Mouse (Mus musculus): ENCODE data around the gene Btbd6.

Btbd6 gene

DNA sequence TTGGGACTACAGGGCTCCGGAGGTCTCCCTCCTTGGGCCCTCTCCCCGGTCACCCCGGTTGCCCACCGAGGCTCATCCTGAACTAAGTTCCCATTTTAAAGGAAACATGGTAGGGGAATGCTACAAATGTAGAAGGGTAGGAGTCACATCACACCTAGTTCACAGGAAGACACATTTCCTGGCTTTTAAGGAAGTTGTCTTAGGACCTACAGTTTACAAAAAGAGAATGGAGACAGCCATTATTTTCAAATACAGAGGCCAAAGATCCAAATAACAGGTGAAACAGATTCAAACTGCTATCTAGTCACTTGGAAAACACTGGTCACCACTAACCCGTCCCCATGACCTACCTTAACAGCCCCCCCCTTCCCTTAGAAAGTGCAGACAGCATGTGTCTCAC is 36.2 kb downstream of the Btbd6 start:
- DNase-seq: no peak

DNA sequence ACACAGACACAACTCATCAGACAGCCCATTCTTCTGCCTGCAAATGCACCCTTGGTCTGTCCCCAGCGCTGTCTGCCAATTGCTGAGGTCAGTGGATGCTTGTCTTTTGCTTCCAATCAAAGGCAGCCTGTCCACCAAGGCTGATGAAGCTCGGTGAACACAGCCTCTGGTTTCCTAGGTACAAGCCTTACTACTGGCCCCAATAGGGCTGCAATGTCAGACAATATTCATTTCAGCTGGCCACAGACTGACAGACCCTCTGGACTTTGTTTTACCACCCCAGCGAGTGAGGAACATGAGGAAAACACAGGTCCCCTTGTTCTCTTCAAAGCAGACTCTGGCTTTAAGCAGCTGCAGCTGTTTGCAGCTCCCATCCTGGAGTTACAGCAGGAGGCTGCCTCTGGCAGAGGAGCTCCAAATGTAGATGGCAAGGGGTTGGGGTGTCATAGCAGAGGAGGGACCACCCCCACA is 36.8 kb downstream of the Btbd6 start:
- DNase-seq: peak; percentile 56 to 61

DNA sequence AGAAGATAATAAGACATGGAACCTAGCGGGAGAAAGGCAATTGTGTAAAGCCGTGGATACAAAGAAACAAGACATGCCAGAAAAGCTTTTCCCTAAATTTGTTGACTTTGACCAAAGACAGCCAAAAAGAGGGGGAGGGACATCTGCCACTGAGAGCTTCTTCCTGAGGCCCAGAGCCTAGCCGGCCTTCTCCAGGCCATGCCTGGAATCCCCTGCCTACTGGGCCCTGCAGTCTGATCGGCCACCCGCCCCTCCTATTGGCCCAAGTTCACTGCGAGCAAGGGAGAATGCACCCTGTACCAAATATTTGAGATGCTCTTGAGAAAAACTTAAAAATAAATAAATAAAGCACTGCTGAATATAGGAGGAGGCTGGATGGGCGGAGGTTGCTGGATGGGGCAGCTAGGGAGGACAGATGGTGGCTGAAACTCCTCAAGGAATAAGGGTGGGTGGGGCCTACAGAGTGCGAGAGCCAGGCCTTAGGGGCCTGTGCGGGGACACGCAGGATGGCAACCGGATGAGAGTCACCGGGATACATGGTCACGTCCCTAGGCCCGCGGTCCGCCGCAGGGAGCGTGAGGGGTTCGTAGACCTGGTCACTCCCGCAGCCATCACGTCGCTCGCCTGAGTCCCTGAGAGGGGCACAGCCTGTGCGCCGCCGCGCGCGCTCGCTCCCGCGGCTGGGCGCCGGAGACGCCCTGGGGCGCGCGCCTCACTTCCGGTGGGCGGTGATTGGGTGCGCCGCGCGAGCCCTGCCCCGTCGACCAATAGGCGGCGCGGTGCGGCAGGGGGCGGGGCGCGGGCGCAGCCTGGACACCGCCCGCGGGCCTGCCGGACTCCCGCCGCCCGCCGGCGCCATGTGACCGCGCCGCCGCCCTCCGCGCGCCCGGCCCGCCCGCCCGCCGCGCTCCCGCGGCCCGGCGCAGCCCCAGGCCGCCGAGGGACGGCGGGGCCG is 37.6 kb downstream of the Btbd6 start, which contains the start of gene Pacs2:
Gene Pacs2, plus strand, starts transcription at position 905 of the 955 bp plus-strand sequence.
- peak; percentile 95 to 97 for DNase-seq

DNA sequence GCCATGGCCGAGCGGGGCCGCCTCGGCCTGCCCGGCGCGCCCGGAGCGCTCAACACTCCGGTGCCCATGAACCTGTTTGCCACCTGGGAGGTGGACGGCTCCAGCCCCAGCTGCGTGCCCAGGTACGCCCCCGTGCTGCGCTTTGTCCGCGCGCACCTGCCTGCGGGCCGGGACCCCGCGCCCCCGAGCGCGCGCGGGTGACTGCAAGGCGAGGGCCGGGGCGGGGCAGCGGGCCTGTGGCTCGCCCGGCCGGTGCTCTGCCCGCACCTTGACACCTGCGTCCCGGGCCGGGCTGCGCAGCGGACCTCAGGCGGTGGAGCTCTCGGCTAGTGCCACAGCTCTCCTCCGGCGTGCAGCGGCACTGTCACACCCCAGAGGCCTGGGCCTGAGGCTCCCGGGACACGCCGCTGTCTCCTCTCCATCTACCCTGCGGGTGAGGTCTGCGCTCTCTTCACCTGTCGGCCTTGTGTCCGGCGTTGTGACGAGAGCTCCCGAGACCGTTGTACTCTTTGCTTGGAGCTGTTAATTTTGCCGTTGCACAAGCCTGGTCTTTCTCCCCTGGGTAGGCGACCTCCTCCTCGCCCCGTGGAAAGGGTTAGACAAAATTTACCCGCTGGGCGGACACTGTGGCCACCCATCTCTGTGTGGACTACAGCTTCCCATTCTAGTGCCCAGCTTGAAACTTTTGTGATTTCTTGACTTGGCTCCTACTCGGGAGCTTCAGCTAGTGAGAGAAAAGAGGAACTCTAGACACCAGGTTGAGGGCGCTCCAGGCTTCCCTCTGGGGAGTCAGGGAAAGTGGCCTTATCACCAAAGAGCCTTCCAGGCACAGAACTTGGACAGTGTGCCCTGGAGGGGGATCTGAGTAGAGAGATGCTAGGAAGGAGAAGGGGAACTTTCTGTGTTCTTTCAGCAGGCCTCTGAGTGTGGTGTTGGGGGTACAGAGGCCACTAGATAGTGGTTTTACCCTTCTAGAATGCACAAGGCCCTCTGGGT is 38.6 kb downstream of the Btbd6 start:
- DNase-seq: peak; percentile 47 to 65

DNA sequence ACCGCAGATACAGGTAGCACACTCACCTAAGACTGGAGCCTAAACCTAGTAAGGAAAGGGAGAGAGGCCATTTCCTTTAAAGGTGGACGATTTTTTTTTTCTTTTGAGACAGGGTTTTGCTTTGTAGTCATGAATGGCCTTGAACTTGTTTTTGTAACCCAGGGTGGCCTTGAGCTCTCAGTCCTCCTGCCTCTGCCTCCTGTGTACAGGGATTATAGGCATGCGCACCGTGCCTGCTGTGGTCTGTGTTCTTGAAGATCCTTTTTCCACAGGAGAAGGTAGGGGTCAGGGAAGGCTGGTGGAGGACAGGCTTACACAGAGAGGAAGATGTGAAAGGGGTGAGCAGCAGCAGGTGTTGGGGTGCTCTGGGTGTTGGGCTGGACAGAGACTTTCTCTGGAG is 39.7 kb downstream of the Btbd6 start:
- DNase-seq: no peak

DNA sequence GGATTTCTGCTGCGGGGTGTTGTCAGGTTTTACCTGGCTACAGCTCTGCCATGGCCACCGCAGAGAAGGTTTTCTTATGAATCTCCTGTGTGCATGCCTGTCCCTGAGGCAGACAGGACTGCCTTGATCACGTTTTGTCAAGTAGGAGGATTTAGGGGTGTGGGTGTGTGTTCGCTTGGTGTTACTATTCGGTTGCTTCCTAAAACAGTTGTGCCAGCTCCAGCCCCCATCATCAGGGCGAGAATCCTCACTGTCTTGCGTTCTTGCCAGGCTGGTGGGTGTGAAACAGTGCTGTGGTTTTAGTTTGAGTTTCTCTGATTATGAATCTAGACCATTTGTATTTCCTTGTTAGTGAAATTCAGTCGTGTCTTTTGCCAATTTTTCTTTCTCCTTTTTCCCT is 40.7 kb downstream of the Btbd6 start:
- no peak for DNase-seq

DNA sequence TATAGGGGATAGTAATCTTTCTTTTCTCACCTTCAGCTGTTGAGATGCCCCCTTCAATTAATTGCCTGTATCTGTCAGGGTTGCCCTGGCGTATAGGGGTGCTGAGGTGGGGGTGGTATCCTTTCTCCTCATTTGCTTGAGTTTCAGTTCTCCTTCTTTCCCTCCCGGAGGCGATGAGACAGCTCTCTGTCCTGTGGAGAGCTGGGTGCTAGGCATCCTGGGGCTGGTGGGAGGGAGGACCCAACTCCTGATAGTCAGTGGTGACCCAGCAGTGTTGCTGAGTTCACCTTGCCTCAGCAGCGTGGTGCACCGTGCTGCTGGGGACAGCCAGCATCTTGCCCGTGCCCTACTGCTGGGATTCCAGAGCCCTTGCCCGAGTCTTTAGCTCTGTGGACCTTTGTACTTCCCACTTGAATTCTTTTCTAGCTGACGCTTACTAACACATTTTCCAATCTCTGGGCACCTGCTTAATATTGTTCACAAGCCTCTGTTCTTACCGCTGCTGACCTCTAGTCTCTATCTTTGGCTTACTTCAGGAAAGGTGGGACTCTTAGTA is 41.2 kb downstream of the Btbd6 start:
- no peak for DNase-seq

DNA sequence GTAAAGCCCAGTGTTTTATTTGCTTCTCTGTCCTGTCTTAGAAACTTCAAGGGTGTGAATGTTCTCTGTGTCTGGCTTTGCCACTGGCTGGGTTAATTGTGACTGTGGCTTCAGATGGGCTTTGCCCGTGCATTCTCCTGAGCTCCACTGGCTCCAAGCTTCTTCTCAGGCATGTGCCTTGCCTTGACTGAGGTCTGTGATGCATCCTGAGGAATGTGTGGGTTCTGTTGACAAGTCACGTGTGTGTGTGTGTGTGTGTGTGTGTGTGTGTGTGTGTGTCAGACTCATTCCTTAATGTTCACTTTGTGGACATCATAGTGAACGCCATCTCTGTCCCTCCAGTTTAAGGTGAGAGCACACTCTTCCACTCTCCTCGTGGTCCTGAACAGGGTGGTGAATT is 42.5 kb downstream of the Btbd6 start:
- no peak for DNase-seq

DNA sequence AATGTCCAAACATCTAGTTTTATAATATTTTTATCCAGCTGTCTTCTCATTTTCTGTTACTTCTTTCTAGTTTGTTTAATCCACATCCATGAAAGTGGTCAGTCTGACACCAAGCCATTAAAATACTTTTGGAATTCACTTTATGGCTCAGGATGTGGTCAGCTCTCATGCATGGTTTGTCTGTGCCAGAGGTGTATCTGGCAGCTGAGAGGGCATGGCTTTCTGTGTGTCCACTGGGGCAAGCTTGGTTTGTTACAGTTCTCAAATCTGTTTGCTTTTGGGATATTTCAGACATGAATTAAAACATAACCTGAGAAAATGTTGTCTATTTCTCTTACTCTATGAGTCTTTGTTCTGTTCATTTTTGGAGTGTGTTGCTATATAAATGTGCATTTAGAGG is 45.2 kb downstream of the Btbd6 start:
- DNase-seq: no peak

DNA sequence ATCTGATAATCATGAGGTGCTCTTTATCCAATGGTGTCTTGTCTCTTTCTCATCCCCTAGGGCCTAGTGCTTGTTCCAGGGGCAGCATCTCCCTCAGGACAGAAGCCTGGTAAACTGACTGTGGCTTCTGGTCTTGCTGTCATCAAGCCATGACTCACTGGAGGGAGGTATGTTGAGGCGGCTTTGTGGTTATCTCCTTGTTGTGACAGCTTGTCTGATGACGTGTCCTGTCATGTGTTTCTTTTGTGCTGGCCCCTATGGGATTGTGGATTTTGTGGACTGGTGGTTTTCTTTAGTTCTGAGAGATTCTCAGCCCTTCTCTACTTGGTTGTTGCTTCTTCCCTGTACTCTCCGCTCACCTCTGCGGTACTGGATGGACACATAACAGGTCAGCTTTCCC is 46.8 kb downstream of the Btbd6 start:
- no peak for DNase-seq

DNA sequence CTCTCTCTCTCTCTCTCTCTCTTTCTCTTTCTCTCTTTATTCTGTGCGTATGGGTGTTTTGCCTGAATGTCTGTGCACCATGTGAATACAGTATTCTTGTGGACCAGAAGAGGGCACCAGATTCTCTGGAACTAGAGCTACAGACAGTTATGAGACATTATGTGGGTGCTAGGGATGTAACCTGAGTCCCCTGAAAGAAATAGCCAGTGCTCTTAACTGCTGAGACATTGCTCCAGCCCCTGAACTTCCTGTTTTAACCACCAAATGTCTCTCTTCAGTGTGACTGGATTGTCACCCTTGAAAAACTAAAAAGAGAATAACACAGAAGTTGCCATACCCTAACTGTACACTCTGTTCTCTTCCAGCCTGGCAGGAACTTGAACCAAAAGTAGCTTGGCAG is 50.3 kb downstream of the Btbd6 start:
- DNase-seq: no peak

DNA sequence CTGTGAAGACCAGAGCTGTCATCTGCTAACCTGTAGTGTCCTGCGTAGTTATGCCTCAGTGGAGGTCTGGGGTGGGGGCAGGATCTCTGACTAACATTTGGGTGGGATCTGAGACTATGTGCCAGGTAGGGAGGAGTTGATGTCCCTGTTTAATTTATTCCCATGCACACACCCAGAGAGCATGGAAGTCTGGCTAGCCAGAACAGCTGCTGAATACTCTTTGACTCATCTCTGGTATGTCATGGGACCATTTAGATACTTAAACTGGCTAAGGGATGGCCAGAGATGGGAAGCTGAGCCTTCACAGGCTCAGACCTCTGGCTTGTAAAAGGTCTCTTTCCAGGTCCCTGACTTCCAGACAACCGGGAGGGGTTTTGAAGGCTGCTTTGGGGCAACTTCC is 51.2 kb downstream of the Btbd6 start:
- no peak for DNase-seq

DNA sequence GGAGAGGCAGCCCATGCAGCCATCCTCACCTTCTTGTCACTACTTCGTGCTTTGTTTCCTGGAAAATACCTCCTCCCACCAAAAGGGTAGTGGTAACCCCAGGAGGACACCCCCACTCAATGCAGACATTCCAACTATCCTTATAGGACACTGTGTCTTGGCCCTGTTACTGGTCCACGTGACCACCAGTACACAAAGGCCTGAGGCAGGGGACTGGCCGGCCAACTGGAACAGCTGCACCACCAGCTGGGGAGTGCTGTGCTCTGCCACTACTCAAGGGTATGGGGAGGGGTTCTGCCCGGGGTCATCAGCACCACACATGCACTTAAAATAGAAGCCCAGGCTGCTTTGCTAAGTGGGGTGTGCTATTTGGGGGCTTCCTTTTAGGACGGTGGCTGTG is 51.8 kb downstream of the Btbd6 start:
- DNase-seq: no peak
